Mouse (Mus musculus) hindbrain, embryonic 13.5 days (tissue): ENCODE results near the gene BC049730. TPM values are rescaled to one million over a fixed set of nuclear protein-coding genes. Genes with fewer than 3 reads are reported as not detected.
"Not testable (repeated sequence)": the region's sequence is repeated elsewhere in the genome, so short reads cannot be mapped to it uniquely, and the experiment has no call there.

ENCODE experiments used
- ATAC-seq: fragments of 200-750 bp; cut with Nextera tagmentation; 2 replicates; pipeline ENCODE4 v1.8.0; 2017; ENCODE audit warnings: moderate TSS enrichment; ENCODE audit not compliant: low FRiP score
- H3K27ac ChIP-seq: fragments of 300-500 bp; sonication (generic); 2 replicates; pipeline ENCODE4 v1.5.1; 2015; ENCODE audit warnings: inconsistent platforms, mild to moderate bottlenecking, moderate library complexity
- H3K27me3 ChIP-seq: fragments of 300-500 bp; sonication (generic); 2 replicates; pipeline ENCODE4 v1.6.1; 2015; ENCODE audit warnings: mild to moderate bottlenecking, inconsistent platforms
- H3K36me3 ChIP-seq: fragments of 300-500 bp; sonication (generic); 2 replicates; pipeline ENCODE4 v1.6.1; 2015; ENCODE audit warnings: mild to moderate bottlenecking, inconsistent platforms
- H3K4me1 ChIP-seq: fragments of 300-500 bp; sonication (generic); replicated peaks from 2 replicates; pipeline ENCODE4 v1.6.1; 2015; ENCODE audit warnings: inconsistent platforms
- H3K4me2 ChIP-seq: fragments of 300-500 bp; sonication (generic); 2 replicates; pipeline ENCODE4 v1.6.1; 2015; ENCODE audit warnings: inconsistent platforms, mild to moderate bottlenecking, moderate library complexity
- H3K4me3 ChIP-seq: fragments of 300-500 bp; sonication (generic); 2 replicates; pipeline ENCODE4 v1.5.1; 2015; ENCODE audit warnings: mild to moderate bottlenecking, inconsistent platforms
- H3K9ac ChIP-seq: fragments of 300-500 bp; sonication (generic); 2 replicates; pipeline ENCODE4 v1.6.1; 2015; ENCODE audit warnings: mild to moderate bottlenecking, inconsistent platforms
- H3K9me3 ChIP-seq: fragments of 300-500 bp; sonication (generic); 2 replicates; pipeline ENCODE4 v1.6.1; 2016; ENCODE audit warnings: inconsistent platforms
- WGBS: fragments of 180-500 bp; shearing (Covaris S2); methylation state at CpG from one replicate; pipeline ENCODE4 v1.1.7; 2015; 5-methylcytosine and 5-hydroxymethylcytosine counted together
- polyA plus RNA-seq: library from polyadenylated mRNA; unstranded; fragments of >200 nt; fragmentation: Nextera tagmentation; extraction: Ambion mirVana; gene quantifications from 2 replicates; pipeline ENCODE4 v1.2.1, GENCODE M21; 2015

Gene BC049730
- polyA plus RNA-seq, 1 experiment from 2014 or later, result not detected

- not testable (repeated sequence) for ATAC-seq, H3K27ac ChIP-seq, H3K9me3 ChIP-seq, H3K9ac ChIP-seq, H3K27me3 ChIP-seq, H3K4me3 ChIP-seq, H3K4me2 ChIP-seq, H3K4me1 ChIP-seq, H3K36me3 ChIP-seq
- WGBS, result 78% methylated on average over 9 of the region's 9 CpGs
These were observed 6.2 kb upstream of the BC049730 start for GRCm38 (mm10) chr7:24702841-24703240.

- Histone ChIP-seq H3K9ac (no peak overlapping the region), H3K9me3 (no peaks in the 10 kb centered on the region), H3K27me3 (peaks cover 3% of the 10 kb centered on the region; the same call in 1 of the 2 replicates), H3K36me3 (no peaks in the 10 kb centered on the region), H3K27ac (no peak overlapping the region), H3K4me3 (no peak overlapping the region), H3K4me2 (no peak overlapping the region), H3K4me1 (peaks cover 5% of the 10 kb centered on the region; the same call in 1 of the 2 replicates)
- no peak for ATAC-seq
- 81% methylated on average over 6 of the region's 6 CpGs for WGBS
These were observed 6.0 kb downstream of the BC049730 start for GRCm38 (mm10) chr7:24715039-24715438.

- not testable (repeated sequence) for H3K9ac ChIP-seq, H3K4me3 ChIP-seq, H3K9me3 ChIP-seq, H3K4me1 ChIP-seq, H3K27ac ChIP-seq, ATAC-seq, H3K36me3 ChIP-seq, H3K27me3 ChIP-seq, H3K4me2 ChIP-seq
- 91% methylated on average over 11 of the region's 11 CpGs for WGBS
These were observed 17.8 kb downstream of the BC049730 start, which contains the start of gene Gm4763 for GRCm38 (mm10) chr7:24726808-24727207. Gene Gm4763, minus strand, starts transcription at chr7:24726908.

GRCm38 (mm10) chr7:24735970-24736670 lies 27.1 kb downstream of the BC049730 start:
- Histone ChIP-seq H3K4me3 (peak overlapping the region; percentile 21), H3K27me3 (0 out of 2 replicates have a peak, but pooled peaks cover 3% of the 10 kb centered on the region), H3K9me3 (no peaks in the 10 kb centered on the region; the same call in 1 of the 2 replicates), H3K4me1 (peaks cover 13% of the 10 kb centered on the region), H3K27ac (no peak overlapping the region), H3K36me3 (no peaks in the 10 kb centered on the region), H3K9ac (peak overlapping the region; percentile 59), H3K4me2 (peak overlapping the region; percentile 45)
- peak; percentile 54; the same call in 1 of the 2 replicates for ATAC-seq
- 19% methylated on average over 17 of the region's 17 CpGs for WGBS

- Histone ChIP-seq H3K36me3 (no peaks in the 10 kb centered on the region), H3K27me3 (no peaks in the 10 kb centered on the region)
- ATAC-seq, result no peak
These were observed 41.7 kb downstream of the BC049730 start for GRCm38 (mm10) chr7:24750695-24751094.

DNA sequence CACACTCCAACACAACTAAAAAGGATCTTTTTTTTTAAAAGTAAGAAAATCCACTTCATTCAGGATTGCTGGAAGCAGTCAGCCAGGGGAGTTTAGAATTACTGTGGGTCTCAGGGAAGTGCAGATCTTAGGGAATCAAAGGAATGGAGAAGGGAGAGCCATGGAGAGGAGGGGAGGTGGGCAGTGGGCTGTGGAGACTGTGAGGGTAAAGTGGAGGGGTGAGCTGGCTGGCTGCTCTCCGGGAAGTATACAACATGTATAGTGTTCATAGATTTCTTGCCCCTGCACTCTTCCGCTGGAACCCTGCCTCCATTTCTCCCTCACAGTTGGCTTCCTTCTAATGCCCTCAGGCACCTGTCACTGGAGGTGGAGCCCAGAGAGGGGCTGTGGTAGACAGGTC lies 42.6 kb downstream of the BC049730 start:
- Histone ChIP-seq H3K9ac (no peak overlapping the region), H3K36me3 (no peaks in the 10 kb centered on the region), H3K4me1 (peaks cover 12% of the 10 kb centered on the region), H3K9me3 (no peaks in the 10 kb centered on the region), H3K4me2 (no peak overlapping the region), H3K4me3 (no peak overlapping the region), H3K27ac (no peak overlapping the region), H3K27me3 (no peaks in the 10 kb centered on the region)
- no peak for ATAC-seq
- 74% methylated on average over 2 of the region's 2 CpGs for WGBS

More at GRCm38 (mm10) chr7:24750695-24751094, 41.7 kb downstream of the BC049730 start:
- Histone ChIP-seq H3K4me1 (peaks cover 12% of the 10 kb centered on the region), H3K4me2 (no peak overlapping the region), H3K4me3 (no peak overlapping the region), H3K9me3 (no peaks in the 10 kb centered on the region), H3K27ac (0 out of 2 replicates have a peak overlapping the region, but pooled peaks have one; percentile 13), H3K9ac (peak overlapping the region; percentile 26; the same call in 1 of the 2 replicates)
- 48% methylated on average over 4 of the region's 4 CpGs for WGBS

DNA sequence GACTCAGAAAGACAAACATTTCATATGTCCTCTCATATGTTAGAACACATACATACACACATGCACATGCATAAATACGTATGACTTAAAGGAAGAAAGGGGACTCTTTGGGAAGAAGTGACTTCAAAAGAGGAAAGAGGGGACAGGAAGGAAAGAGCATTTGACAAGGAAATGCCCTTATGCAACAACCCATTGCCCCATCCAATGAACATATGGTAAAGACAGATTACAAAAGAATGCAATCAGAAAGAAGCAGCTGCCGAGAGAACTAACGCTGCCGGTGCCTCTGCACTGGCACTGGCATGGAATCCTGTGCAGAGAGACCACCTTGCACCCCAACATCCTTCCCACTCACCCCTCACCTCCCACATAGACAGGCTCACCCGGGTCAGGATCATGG lies 44.4 kb downstream of the BC049730 start:
- Histone ChIP-seq H3K4me1 (peaks cover 12% of the 10 kb centered on the region), H3K27ac (no peak overlapping the region), H3K4me3 (no peak overlapping the region), H3K9ac (no peak overlapping the region), H3K9me3 (no peaks in the 10 kb centered on the region), H3K4me2 (no peak overlapping the region), H3K27me3 (no peaks in the 10 kb centered on the region), H3K36me3 (no peaks in the 10 kb centered on the region)
- 72% methylated on average over 5 of the region's 5 CpGs for WGBS
- no peak for ATAC-seq

DNA sequence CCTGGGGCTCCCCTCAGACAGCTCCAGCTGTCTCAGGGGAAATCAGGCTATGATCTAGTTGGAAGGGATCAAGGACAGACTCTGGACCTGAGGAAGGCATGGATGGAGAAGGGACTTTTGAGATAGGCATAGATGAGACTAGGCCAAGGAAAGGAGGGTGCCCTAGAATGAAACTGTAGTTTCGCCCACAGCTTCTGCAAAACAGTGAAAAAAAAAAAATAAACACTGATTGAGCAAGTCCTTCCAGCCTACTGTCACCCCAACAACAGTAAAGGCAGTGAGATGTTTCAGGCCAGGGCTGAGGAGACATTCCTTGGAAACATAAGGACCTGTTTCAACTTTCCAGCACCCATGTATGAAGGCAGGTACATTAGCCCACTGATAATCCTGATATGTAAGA lies 49.5 kb downstream of the BC049730 start:
- Histone ChIP-seq H3K36me3 (no peaks in the 10 kb centered on the region), H3K9ac (no peak overlapping the region), H3K4me1 (no peaks in the 10 kb centered on the region), H3K27me3 (no peaks in the 10 kb centered on the region), H3K4me2 (no peak overlapping the region), H3K9me3 (no peaks in the 10 kb centered on the region), H3K27ac (no peak overlapping the region), H3K4me3 (no peak overlapping the region)
- WGBS, result 97% methylated on average over 1 of the region's 1 CpGs
- no peak for ATAC-seq

- Histone ChIP-seq H3K4me1 (no peaks in the 10 kb centered on the region), H3K27ac (no peak within 1 kb of the TSS), H3K4me2 (no peak within 1 kb of the TSS), H3K9me3 (no peaks in the 10 kb centered on the region), H3K9ac (no peak within 1 kb of the TSS), H3K36me3 (no peaks in the 10 kb centered on the region), H3K27me3 (no peaks in the 10 kb centered on the region), H3K4me3 (no peak within 1 kb of the TSS)
- WGBS, result 80% methylated on average over 6 of the region's 6 CpGs
- ATAC-seq, result no peak
These were observed 51.2 kb downstream of the BC049730 start, which contains the start of gene Cd177 for GRCm38 (mm10) chr7:24760211-24760610. Gene Cd177, minus strand, starts transcription at chr7:24760311.

DNA sequence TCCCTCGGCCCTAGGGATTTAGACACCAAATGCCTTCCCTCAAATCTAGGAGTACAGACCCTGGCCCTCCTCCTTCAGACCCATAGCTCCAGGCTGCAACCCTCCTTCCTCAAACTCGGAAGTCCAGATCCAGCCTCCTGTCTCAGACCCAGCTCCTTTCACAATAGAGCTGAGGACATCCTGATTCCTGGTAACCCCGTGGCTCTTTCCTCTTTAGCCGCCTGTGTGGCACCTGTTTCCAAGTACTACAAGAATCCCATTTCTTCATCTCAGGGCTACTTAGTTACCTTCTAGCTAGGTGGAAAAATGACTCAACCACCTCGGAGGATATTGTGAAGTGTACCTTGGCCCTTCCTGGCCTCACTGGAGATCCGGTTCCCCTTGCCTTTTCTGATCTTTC lies 52.1 kb downstream of the BC049730 start:
- Histone ChIP-seq H3K36me3 (no peaks in the 10 kb centered on the region), H3K9me3 (no peaks in the 10 kb centered on the region), H3K4me2 (no peak overlapping the region), H3K4me1 (no peaks in the 10 kb centered on the region), H3K27me3 (peaks cover 5% of the 10 kb centered on the region; the same call in 1 of the 2 replicates), H3K9ac (no peak overlapping the region), H3K4me3 (no peak overlapping the region), H3K27ac (no peak overlapping the region)
- no peak for ATAC-seq
- WGBS, result 80% methylated on average over 6 of the region's 6 CpGs

DNA sequence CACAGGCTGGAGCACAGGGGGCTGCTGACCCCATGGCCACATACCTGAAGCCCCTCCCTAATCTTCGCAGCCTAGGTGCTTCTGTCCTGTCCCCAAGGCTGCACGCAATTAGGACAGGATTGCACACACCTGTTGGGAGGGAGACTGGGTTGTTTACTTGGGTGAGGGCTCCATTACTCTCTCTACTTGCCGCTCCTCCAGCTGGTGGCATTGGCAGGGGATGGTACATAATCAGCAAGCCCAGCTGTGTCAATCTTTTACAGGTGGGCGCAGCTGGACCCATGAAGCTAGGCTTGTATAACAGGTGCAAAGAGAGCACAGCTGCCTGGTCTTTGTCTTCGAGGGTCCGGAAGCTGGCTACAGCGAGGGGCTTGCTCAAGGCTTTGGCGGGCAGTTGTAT lies 53.5 kb downstream of the BC049730 start:
- Histone ChIP-seq H3K36me3 (no peaks in the 10 kb centered on the region), H3K9me3 (no peaks in the 10 kb centered on the region), H3K4me2 (no peak overlapping the region), H3K4me1 (no peaks in the 10 kb centered on the region), H3K27ac (no peak overlapping the region), H3K9ac (no peak overlapping the region), H3K27me3 (peaks cover 10% of the 10 kb centered on the region; the same call in 1 of the 2 replicates), H3K4me3 (no peak overlapping the region)
- WGBS, result 86% methylated on average over 8 of the region's 8 CpGs
- ATAC-seq, result no peak
